Mouse (Mus musculus) ES-CJ7 (cell line): ENCODE results near the gene Cryab.

Source experiments
- DNase-seq: peaks from one replicate; pipeline ENCODE4 v3.0.0; 2011; ENCODE audit warnings: low read depth, low spot score

Gene Cryab

DNA sequence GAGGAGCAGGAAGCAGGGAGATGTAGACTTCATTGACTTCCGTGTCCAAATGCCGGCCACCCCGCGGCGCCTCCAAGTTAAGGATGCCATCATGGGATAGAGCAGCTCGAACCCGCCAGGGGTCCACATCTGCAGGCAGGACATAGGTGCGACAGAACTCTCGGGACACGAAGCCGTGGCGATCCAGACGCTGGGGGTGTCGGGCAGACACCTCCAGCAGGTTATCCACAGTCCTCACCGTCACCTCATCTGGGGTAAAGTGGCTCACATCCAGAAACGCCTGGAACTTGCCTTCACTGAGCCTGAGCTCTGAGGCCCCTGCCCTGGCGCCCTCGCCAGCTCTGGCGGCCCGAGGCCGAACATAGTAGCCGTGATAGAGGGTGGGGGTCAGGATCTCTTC is at the start of gene Cryab:
Cryab (plus strand) TSS at position 3 of the 400 bp plus-strand sequence.
- DNase-seq: no peak

DNA sequence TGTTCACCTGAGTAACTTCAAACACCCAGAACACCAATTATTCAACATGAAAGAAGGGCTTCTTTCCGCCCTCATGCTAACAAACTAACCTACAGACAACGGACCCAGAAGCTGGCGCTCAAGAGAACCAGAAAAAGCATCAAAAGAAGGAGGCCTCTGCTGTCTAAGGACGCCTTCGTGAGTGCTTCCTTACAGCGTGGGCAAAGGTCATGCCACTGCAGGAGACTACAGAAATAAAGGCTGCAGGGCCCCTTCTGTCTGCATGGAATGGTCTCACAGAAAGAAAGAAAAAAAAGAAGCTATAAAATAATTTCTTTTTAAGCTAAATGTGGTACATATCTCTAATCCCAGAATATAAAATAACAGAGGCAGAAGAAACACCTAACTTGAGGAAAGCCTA is 46.2 kb upstream of the Cryab start:
- DNase-seq: no peak

DNA sequence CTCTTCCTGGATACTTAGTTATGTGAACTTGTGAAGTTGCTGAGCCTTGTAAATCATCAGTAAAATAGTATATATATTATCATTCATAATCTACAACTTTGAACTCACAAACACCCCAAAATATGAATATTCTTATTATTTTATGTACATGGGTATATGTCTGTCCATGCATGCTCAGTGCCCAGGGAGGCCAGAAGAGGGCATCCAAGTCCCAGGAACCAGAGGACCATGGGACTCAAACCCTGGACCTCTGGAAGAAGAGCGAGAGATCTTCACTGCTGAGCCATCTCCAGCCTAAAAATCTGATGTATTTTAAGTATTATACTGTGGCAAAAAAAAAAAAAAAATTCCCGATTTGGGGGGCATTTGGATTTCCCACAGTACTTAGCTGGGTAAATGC is 42.0 kb upstream of the Cryab start:
- DNase-seq: peak; percentile 30

DNA sequence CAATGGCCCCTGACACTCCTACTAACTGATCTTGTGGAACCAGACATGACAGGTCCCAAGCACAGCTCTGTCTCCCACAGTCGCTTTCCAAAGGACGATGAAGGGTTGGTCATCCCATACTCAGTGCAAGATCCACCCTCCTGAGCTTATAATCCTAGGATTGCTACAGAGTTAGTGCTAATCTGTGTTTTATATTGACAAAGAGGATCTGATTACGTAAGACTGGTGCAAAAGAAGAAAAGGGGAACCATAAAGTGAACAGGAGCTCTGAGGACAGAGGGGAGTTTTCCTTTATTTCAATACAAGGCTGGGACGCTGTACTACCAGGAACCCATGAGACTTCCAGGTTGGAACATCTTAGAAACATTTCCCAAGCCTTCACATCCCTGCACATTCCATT is 39.8 kb upstream of the Cryab start:
- no peak for DNase-seq

DNA sequence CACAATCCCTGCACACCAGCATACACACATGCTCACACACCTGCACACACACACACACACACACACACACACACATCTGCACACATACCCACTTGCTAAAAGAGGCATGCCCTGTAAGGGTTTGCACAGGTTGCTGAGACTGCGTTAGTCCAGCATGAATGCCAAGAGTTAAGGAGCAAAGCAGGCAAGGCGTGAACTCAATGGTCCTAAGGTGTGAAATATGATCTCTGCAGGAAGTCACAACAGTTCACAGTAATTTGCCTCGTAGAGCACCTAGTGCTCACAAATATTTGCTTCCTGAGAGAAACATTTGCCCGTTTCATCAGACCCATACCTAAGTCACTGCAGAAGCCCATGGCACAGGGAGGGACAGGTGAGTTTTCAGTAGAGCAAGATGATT is 36.9 kb upstream of the Cryab start:
- no peak for DNase-seq

DNA sequence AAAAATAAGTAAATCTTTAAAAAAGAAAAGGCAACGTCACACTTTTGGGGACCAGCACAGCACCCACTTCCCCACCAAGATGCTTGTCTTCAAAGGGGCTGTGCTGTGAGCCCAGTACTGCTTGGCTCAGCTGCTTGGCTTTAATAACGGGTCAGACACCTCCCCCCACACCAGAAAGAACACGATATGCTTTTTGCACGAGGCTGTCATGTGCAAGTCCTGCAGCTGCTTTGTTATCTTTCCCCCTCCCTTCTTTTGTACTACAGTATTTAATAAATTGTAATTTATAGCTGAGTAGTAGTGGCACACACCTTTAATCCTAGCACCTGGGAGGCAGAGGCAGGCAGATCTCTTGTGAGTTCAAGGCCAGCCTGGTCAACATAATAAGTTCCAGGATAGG is 32.2 kb upstream of the Cryab start:
- DNase-seq: no peak

DNA sequence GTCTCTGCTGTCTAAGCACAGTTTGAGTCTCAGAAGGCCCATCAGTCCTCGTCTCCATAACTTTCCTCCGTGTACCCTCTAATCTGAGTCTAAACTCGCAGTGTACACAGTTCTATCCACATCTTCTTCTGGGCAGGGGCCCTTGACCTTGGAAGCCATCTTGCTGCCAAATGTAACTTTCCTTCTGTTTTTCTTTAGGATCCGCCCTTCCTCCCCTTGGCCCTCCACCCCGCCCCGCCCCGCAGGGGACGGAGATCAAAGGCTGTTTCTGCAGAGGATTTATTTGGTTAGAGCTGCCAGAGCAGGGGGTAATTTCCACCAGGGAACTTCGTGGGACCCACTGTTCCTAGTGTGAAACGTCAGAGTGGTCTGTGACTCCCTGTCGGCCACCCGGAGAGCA is 30.1 kb upstream of the Cryab start:
- DNase-seq: peak; percentile 44

DNA sequence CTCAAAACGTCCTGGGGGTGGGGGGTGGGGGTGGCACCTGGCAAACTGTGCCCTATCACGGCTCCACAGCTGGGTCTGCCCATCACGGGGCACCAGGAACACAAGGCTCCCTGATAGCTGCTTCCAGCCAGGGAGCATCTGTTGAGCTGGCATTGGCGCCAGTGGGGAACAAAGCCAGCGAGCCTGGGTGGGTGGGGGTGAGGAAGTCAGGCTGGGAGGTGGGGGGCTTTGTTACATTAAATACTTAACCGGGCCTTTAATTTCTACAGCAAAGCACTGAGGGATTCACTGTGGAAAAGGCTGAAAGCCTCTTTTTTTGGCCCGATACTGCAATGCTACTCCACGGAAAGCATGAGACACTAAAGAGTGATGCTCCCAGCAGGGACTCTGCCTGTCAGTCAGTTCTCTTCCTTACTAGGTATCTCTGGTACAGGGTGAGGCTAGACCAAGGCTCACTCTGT is 28.6 kb upstream of the Cryab start:
- no peak for DNase-seq

DNA sequence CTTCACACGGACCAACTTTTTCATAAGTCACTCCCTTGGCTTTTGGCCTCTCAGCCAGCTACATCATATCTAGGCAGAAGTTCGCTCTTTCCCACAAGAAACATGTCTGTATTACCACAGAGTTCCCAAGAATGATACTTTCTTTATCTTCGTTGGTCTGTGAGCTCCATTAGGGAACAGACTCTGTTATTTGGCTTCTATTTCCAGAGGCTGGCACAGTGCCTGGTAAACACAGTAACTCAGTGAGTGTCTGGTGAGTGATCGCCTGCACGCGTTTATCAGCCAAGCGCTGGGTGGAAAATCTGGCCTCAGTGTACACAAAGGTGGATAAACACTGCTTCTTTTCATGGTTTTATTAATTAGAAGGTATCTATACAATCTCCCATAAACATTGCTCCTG is 27.7 kb upstream of the Cryab start:
- no peak for DNase-seq

DNA sequence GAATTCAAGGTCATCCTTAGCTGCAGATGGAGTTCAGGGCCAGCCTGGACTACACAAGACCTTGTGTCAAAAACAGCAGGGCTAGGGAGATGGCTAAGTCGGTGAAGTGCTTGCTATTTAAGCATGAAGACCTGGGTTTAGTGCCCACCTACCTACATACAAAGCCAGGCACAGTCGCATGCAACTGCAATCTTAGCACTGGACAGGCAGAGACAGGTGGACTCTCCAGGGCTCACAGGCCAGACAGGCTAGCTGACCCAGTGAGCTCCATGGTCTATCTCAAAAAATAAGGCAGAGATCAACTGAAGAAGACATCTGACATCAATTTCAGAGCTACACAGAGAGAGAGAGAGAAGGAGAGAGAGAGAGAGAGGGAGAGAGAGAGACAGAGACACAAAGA is 27.0 kb upstream of the Cryab start:
- no peak for DNase-seq

DNA sequence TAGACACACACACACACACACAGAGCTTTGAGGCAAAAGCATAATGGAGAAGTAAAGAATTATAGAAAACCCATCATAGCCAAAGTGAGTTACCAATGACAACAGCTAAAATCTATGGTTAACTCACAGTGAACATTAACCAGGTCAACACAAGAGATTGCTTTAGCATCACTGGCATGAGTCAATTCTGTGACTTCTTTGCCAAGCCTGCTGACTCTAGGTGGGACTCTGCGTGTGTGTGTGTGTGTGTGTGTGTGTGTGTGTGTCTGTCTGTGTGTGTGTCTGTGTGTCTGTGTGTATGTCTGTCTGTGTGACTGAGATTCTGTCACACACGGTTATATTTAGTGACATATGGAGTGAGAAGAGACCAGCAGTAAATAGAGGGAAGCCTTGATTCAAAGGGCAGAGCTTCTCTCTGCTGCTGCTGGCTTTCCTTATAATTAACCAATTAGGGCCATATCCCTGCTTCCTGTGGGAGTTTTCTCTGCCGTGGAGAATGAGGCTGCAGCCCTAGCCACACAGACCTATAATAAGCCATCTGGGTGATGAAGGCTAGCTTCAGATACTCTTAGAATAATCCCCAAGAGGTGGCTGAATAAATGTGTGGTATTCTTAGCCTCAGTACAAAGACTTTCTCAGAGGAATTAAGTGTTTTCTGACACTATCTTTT is 26.3 kb upstream of the Cryab start:
- DNase-seq: no peak

DNA sequence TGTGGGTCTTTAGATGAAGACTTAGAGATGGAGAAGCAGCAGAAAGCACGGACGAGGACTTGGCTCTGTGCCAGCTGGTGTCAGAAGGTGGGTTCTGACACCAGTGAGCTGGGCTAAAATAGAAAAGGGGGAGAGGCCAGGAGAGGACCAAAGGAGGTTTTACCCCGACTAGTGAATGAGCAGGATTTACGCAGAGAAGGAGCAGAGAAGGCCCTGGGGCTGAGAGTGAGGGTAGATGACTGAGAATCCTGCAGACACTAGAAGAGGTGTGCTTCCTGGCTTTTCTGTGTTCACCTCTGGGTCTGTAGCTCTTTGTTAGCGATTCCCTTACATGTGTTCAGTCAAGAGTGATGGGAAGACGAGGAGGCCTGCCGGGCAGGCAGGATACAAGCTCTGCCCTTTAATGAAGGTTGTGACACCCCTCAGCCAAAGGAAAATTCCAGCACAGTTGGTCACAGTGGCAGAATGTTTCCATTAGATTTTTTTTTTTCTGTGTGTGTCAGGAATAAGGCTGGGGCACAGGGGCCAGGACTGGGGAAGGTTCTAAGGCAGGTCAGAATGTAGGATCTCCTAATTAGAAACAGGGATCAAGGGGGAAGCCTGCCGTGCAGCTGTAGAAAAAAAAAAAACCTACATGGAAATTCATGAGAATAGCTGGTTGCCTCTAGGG is 25.1 kb upstream of the Cryab start:
- no peak for DNase-seq

DNA sequence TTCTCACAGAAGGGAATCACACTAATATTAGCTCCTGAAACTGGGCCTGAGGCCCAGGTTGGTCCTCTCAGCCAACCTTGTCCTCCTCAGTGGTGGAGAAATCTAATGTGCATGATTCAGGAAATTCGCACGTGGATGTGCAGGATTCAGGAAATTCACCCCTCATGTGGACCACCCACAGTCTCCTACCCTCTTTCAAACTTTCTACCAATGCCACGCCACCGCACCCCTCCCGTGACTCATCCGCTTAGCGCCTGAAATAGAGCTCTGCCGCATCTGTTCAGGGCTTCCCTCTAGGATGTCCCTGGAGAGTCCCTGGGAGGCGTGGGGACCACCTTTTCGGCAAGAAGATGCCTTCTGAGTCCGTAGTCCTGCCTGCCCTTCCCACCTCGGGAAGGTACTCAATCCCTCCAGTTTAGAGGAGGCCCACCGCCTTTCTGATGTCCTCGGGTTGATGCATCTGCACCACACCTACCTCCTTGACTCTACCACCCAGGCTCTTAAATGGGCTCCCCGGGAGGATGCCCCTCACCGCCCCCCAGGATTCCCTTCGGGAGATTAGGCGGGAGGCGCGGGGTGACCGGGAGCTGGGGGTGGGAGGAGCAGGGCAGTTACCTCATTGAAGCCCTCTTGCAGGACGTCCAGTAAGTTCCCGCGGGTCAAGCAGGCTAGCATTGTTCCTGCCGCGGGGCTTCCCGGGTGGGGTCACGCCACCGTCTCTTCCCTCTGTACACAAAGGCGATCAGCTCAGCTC is 23.8 kb upstream of the Cryab start:
- DNase-seq: peak; percentile 73

DNA sequence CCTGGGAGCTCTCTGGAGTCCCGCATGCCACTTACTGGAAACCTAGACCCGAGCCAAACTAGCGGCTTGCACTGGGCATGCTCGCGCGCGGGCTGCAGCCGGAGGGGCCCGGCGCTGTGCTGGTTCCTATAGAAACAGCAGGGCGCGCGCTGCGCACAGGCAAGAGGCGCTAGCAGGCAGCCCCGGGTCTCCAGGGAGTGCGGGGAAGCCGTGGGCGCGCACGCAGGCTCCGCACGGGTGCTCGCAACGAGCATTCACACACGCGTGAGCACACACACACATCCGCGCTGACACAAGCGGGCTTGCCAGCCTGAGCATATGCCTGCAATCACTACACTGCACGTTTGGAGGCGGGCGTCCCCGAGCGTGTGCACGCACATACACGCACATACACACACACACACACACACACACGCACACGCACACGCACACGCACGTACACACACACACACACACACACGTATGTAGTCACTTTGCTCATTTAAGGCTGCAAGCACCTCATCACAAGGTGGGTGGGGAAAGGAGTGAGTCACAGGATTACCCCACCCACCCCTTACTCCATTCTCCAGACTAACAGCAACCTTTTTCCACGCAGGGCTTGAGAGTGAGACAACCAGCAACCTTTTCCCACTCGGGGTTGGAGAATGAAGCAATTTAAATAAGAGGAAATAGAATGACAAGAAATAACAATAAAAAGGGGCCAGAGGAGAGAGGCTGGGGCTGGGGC is 23.0 kb upstream of the Cryab start:
- peak; percentile 88 for DNase-seq

DNA sequence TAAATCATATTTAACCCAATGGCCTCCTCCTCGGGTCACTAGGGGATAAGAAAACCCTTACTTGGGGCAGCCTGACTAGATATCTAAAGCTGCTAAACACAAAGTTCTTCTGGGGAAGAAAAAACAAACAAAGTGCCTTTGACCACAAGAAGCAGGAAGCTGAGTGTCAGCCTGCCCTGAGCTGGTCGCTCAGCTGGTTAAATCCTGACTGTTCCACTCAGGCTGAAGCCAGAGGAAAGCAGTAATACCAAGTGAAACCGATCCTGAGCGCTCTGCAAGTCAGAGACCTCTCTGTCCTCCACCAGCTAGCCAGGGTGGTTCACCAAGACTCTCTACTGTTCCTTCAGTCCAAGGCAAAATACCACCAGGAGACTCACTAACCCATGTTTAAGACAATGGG is 21.5 kb upstream of the Cryab start:
- DNase-seq: peak; percentile 46

DNA sequence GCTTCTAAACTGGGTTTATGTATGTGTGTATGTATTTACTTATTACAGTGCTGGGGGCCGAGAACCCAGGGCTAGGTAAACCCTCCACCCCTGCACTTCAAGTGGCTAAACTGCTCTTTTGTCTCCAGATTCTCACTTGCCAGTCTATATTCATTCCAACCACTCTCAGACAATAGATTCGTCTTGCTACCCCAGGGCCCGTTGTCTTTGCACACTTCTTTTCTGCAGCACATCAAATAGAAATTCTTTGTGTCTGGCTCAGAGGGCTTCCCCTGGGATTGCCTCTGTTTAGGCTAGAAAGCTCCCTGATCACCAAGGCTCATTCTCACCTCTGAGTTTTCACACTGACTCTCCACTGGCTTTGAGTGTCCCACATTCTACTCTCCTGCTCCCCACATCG is 18.6 kb upstream of the Cryab start:
- DNase-seq: no peak

DNA sequence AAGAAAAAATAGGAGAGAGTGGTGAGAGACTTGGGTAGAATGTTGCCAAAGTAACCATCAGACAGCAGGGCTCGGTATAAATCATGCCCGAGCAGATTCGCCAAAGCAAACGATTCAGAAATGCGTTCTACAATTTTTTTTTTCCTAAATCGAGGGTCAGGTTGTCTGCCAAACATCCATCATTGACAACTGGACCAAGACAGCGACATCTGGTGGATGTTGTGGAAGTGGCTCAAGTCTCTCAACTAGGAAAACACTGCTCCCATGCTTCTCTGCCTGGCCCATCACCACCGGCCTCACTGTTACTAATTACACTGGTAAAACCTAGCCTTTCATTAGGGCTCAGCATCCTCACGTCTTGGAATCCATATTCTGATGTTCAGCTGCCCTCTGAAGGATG is 16.1 kb upstream of the Cryab start:
- peak; percentile 81 for DNase-seq

DNA sequence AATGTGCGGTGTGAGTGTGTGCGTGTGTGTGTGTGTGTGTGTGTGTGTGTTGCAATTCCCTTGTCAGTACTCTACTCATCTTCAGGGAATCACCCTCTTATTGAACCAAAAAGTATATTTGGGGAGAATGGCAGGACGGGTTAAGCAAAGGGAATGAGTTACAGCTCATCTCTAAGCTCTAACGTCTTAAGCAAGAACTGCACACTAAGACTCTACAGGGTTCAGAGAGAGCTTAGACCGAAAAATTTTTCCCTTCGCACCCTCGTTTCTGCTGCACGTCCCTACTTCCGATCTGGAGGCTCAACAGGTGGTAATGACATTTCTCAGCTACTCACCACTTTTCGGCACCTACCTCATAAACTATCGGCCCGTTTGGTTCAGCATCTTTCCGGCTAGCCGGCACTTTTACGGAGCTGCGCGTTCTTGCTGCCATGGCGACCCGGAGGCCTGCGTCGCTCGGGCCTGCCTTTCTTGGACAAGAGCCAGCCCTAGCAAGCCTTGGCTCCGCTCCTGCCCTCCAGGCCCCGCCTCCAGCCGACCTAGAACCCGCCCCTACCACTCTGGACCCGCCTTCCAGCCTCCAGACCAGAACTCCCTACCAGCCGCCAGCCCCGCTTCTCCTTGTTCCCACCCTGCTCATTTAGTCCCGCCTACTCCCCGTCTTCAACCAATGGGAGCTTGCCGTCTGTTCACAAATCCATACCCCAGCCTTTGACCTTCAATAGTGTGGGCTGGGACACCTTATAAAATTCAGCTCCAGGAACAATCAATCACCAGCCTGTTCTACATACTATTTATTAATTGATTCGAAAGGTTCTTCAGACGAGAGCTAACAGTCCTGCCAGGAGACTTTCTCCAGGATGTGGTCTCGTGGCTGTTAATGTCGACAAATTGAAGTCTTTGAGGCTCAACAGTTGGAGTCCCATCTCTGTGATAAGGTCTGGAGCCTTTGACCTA is 11.9 kb upstream of the Cryab start, which contains the start of gene Dixdc1:
Dixdc1 (minus strand) TSS at position 604 of the 957 bp plus-strand sequence.
- peak; percentile 96 for DNase-seq

DNA sequence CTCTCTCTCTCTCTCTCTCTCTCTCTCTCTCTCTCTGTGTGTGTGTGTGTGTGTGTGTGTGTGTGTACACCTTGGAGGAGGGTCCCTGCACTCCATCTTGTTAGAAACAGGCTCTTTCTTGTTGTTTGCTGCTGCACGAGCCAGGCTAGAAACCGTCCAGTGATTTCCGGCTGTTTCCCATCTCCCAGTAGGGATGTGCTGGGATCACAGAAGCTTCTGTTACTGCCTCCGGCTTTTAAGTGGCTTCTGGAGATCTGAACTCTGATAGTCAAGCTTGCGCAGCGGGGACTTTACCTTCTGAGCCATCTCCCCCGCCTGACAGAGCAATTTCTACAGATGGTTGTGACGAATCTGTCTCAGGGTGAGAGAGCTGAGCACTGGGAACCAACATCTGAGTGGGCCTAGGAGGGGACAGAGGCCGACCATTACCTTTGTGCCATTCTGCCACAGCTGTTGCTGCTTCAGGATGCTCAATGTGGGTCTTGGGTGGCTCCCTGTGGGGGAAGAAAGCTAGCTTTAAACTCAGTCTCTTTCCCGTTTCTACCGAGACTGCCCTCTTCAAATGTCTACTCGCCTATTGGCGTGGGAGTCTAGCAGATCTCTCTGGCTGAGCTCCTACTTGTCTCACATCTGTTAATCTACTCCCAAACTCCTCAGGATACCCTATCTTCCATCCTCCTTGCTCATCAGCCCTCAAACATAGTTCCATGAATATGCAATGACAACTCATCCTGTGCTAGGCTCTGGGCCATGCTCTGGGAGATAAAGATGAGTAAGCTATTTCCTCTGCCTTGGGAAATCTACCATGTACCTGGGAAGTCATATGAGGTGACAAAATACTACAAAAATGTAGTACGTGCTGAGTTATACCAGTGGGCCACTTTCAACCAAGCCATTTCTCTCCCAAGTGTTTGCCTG is 10.0 kb upstream of the Cryab start:
- DNase-seq: peak; percentile 54

DNA sequence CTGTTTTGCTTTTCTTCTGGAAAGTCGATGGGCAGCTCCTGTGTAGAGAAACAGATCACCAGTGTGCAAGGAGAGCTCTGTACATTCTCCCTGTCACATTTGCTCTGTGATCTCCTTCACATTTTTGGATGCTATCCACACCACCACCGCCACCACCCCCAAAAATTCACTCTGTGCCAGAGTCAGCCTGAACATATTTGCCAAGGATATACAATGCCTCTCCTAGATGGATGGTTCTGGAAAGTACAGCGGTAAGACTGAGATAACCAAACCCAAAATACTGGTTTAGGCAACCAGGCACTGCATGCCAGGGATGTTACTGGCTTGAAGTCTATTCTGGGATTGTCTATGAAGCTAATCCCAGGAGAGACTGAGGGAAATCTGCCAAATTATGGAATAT is 8.9 kb upstream of the Cryab start:
- no peak for DNase-seq
